In the genomic region with DNA sequence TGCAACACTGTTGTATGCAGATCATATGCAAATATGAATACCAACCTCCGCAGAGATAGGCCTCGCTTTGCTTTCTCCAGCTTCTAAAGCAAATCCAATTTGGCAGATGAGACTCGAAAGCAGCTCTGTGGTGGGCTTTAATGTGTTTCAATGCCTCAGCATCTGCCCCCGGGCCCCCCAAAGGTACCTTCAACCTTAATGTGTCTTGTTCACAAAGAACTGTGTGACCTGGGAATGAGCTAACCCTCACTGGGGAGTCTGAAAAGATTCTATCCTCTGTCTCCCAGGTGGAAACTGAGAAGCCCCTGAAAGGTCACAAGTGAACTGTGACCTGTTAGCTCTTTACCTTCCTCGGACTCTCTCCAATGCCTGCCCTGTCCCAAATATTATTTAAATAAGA, we compare ENCODE assay signal across 37 mouse cellular contexts. TPM values are rescaled to one million over a fixed set of nuclear protein-coding genes. Genes with fewer than 3 reads are reported as not detected.
"Had no signal": no experiment of that assay in that cellular context is flagged by ENCODE, and none has a peak within 500 bp of the region (broad histone marks: within the 10 kb centered on the region; RNA-seq: fewer than 3 reads in every experiment).

No protein-coding gene starts in this region.

- ATAC-seq: inflammation-experienced regulatory T-cells, adult 6 months; intestine, postnatal 0 days had no signal

- H3K9ac ChIP-seq: heart, embryonic 12.5 days; hindbrain, embryonic 13.5 days; hindbrain, embryonic 15.5 days; intestine, embryonic 15.5 days; kidney, embryonic 15.5 days; limb, embryonic 13.5 days; limb, embryonic 15.5 days had no signal

- DNase-seq: gastrocnemius, adult 2 months; gastrocnemius, postnatal 10 days; gastrocnemius, postnatal 25 days; heart, adult 18-20 months; heart, postnatal 10 days; heart, postnatal 4 days; kidney, adult 2 months; kidney, adult 9 months; kidney, postnatal 14 days; kidney, postnatal 36 days; layer of hippocampus, adult 9-11 months; layer of hippocampus, postnatal 36 days; left cerebral cortex, postnatal 4 days had no signal

- H3K4me2 ChIP-seq: heart, embryonic 12.5 days; hindbrain, embryonic 13.5 days; hindbrain, embryonic 15.5 days; intestine, embryonic 15.5 days; kidney, embryonic 15.5 days; limb, embryonic 13.5 days; limb, embryonic 15.5 days had no signal

- H3K27me3 ChIP-seq: heart, embryonic 12.5 days; hindbrain, embryonic 13.5 days; hindbrain, embryonic 15.5 days; intestine, embryonic 15.5 days; kidney, embryonic 15.5 days; limb, embryonic 13.5 days; limb, embryonic 15.5 days had no signal

- H3K27ac ChIP-seq: gastrocnemius, adult 2 months; heart, embryonic 10.5 days; hindbrain, embryonic 13.5 days; hindbrain, embryonic 15.5 days; intestine, embryonic 15.5 days; kidney, embryonic 15.5 days; kidney, postnatal 0 days; limb, embryonic 13.5 days; limb, embryonic 15.5 days had no signal

- H3K4me3 ChIP-seq: gastrocnemius, adult 2 months; heart, embryonic 10.5 days; heart, embryonic 12.5 days; hindbrain, embryonic 10.5 days; hindbrain, embryonic 13.5 days; hindbrain, embryonic 15.5 days; intestine, embryonic 15.5 days; kidney, embryonic 15.5 days; limb, embryonic 13.5 days; limb, embryonic 15.5 days had no signal

- H3K36me3 ChIP-seq: heart, embryonic 10.5 days; heart, embryonic 12.5 days; hindbrain, embryonic 10.5 days; hindbrain, embryonic 13.5 days; hindbrain, embryonic 15.5 days; intestine, embryonic 15.5 days; kidney, embryonic 15.5 days; limb, embryonic 13.5 days; limb, embryonic 15.5 days had no signal

- H3K9me3 ChIP-seq: heart, embryonic 10.5 days; heart, embryonic 12.5 days; hindbrain, embryonic 10.5 days; hindbrain, embryonic 13.5 days; hindbrain, embryonic 15.5 days; intestine, embryonic 15.5 days; kidney, embryonic 15.5 days; limb, embryonic 15.5 days had no signal

RNA-seq across cellular contexts. Expression of a gene that starts 11.9 kb away (rescaled TPM):
- total RNA-seq: gastrocnemius, adult 2 months; gastrocnemius, postnatal 10 days; gastrocnemius, postnatal 25 days; granulocyte monocyte progenitor cell, adult 5-6 weeks; heart, adult 18-20 months; heart, adult 8-10 months; heart, postnatal 10 days; heart, postnatal 25 days; heart, postnatal 4 days; layer of hippocampus, adult 18-20 months; layer of hippocampus, adult 8-10 months; layer of hippocampus, postnatal 36 days; left cerebral cortex, adult 18-20 months; left cerebral cortex, adult 8-10 months; left cerebral cortex, postnatal 25 days; left cerebral cortex, postnatal 4 days; liver, adult 2 months had no signal
- polyA plus RNA-seq: frontal cortex, adult 2 months; heart, embryonic 10.5 days; heart, embryonic 12.5 days; heart, embryonic 14.5 days; heart, embryonic 16.5 days; hindbrain, embryonic 13.5 days; hindbrain, embryonic 15.5 days; inflammation-experienced regulatory T-cells, adult 6 months; liver, adult 2 months had no signal
